Mouse (Mus musculus) ES-E14 (cell line): ENCODE results near the gene Ube4b. TPM values are rescaled to one million over a fixed set of nuclear protein-coding genes. Genes with fewer than 3 reads are reported as not detected.
"Not testable (repeated sequence)": the region's sequence is repeated elsewhere in the genome, so short reads cannot be mapped to it uniquely, and the experiment has no call there.

Source experiments
- DNase-seq: peaks from one replicate; pipeline ENCODE4 v3.0.0-alpha.2; 2013; ENCODE audit warnings: low read depth, low spot score
- H3K27ac ChIP-seq: 2 replicates; pipeline ENCODE4 v1.5.1; 2012; ENCODE audit warnings: low read depth, mild to moderate bottlenecking, low read length, moderate library complexity, mixed read lengths; ENCODE audit not compliant: poor library complexity, insufficient read depth, severe bottlenecking
- H3K36me3 ChIP-seq: 2 replicates; pipeline ENCODE4 v1.6.1; 2012; ENCODE audit warnings: mild to moderate bottlenecking, low read length, moderate library complexity, mixed read lengths; ENCODE audit not compliant: control insufficient read depth, poor library complexity, insufficient read depth, severe bottlenecking
- H3K4me1 ChIP-seq, 2 experiments: fragments of 150-350 bp in 1 of 2; sonication (generic) in 1 of 2; 2 replicates each; pipeline ENCODE4 v1.6.1; 2012; ENCODE audit warnings: low read length in 2 of 2, mild to moderate bottlenecking in 1 of 2, mixed read lengths in 1 of 2; ENCODE audit not compliant: control insufficient read depth in 2 of 2, insufficient read depth in 2 of 2, poor library complexity in 1 of 2
- H3K4me3 ChIP-seq, 2 experiments: fragments of 150-350 bp in 1 of 2; sonication (generic) in 1 of 2; 2 replicates each; pipeline ENCODE4 v1.5.1; 2012; ENCODE audit warnings: low read length in 2 of 2, low read depth in 1 of 2, mild to moderate bottlenecking in 1 of 2, mixed read lengths in 1 of 2; ENCODE audit not compliant: insufficient read depth in 1 of 2, poor library complexity in 1 of 2, severe bottlenecking in 1 of 2
- H3K9ac ChIP-seq: 2 replicates; pipeline ENCODE4 v1.6.1; 2012; ENCODE audit warnings: low read depth, mild to moderate bottlenecking, low read length, mixed read lengths; ENCODE audit not compliant: poor library complexity, insufficient read depth, severe bottlenecking
- H3K9me3 ChIP-seq: fragments of 150-350 bp; sonication (generic); 2 replicates; pipeline ENCODE4 v1.6.1; 2012; ENCODE audit warnings: low read depth, mild to moderate bottlenecking, low read length; ENCODE audit not compliant: control insufficient read depth, insufficient read depth
- CHD2 ChIP-seq: IDR thresholded peaks from 2 replicates; pipeline ENCODE4 v1.6.1; 2014; ENCODE audit warnings: mild to moderate bottlenecking, low read depth, low read length, inconsistent platforms
- HCFC1 ChIP-seq: IDR thresholded peaks from 2 replicates; pipeline ENCODE4 v1.6.1; 2012; ENCODE audit warnings: low read length, inconsistent platforms, borderline replicate concordance; ENCODE audit not compliant: insufficient read depth
- MAFK ChIP-seq: IDR thresholded peaks from 2 replicates; pipeline ENCODE4 v1.6.1; 2014; ENCODE audit warnings: mild to moderate bottlenecking, low read depth, low read length, inconsistent platforms; ENCODE audit not compliant: insufficient read depth
- ZC3H11A ChIP-seq: IDR thresholded peaks from 2 replicates; pipeline ENCODE4 v1.6.1; 2012; ENCODE audit warnings: low read depth, mild to moderate bottlenecking, inconsistent platforms, low read length, borderline replicate concordance
- ZNF384 ChIP-seq: IDR thresholded peaks from 2 replicates; pipeline ENCODE4 v1.6.1; 2012; ENCODE audit warnings: low read depth, low read length, inconsistent platforms
- in situ Hi-C, 2 experiments: fragments of 600-800 bp; cut with MboI; formaldehyde crosslinking; loops; one replicate each; pipeline ENCODE4 v1.15.1; 2025; ENCODE audit warnings: low sequenced_read_pairs in 2 of 2, inconsistent platforms in 1 of 2; ENCODE audit not compliant: unreplicated experiment in 2 of 2
- total RNA-seq: library from RNA; depleted of rRNA; stranded (reverse); fragments of 300-350 nt; gene quantifications from 2 replicates; pipeline ENCODE4 v1.2.3, GENCODE M21; 2012

The Ube4b gene
- total RNA-seq, 1 experiment = 72.4 TPM

DNA sequence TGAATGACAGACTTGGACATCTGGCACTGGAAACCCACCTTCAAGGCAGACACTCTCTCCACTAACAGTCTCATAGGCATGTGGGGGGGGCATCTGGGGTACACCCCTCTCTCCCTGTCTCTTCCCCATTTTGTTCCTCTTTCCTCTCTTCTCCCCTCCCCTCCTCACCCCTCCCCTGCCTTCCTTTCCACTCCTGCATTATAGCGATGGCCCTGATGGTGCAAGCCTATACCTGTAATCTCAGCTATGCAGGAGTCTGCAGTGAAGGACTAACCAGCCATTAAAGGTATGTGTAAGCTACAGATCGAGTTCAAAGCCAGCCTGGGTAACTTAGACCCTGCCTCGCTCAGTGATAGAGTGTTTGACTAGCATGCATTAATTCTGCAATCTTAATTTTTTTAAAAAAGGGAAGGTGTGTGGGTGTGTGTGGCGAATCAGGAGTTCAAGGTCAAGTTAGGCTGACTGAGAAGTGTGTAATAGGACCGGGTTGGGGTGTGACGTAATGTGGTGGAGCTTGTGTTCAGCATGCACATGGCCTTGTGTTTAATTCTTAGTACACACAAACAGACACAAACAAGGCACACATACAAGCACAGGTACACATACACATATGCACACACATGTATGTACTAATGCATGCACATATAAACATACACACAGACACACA lies 35.9 kb upstream of the Ube4b start:
- Histone ChIP-seq H3K27ac (no peak overlapping the region), H3K4me3 (no peak overlapping the region), H3K9me3 (no peaks in the 10 kb centered on the region), H3K36me3 (no peaks in the 10 kb centered on the region), H3K9ac (no peak overlapping the region), H3K4me1 (peaks cover 0 to 8% of the 10 kb centered on the region in 2 experiments; a peak in 2 of 4 replicates)
- in situ Hi-C loops = no loop called here
- DNase-seq = no peak
- no peak for TF ChIP-seq HCFC1
- TF ChIP-seq MAFK = no peak
- no peak for TF ChIP-seq ZC3H11A
- TF ChIP-seq ZNF384 = no peak
- no peak for TF ChIP-seq CHD2

DNA sequence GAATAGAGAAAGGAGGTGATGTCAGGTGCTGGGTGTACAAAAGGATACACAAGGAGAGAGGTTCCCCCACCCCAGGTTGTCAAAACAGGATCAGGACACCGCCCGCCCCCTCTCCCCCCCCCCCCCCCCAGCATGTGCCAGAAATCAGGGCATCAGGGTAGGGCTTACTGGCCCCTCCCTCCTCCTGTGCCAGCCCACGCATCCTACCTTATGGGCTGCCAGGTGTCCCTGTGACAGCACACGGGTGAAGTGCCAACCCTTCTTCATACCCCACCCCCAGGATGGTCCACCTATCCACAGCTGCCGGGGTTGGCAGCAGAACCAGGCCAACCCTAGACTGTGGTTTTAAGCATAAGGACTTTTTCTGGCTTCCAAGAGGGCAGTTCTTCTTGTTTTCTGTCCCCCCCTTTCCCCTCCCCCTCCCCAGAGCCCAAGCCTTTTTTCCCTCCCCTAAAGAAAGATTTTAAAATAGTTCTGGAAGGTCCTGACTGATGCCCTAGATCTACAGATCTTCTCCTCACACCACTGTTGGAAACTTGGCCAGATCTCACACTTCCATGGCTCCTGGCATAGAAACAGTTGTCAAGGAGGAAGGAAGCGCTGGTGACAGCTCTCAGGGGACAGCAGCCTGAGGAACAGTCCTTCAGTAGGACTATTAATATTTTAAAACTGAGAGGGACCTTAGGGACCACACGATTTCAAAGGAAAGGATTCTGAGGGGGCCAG lies 35.2 kb upstream of the Ube4b start:
- H3K36me3 ChIP-seq = no peaks in the 10 kb centered on the region
- DNase-seq = no peak
- no peak overlapping the region for H3K9ac ChIP-seq
- in situ Hi-C loops = no loop called here
- H3K4me1 ChIP-seq = peaks cover 0 to 8% of the 10 kb centered on the region in 2 experiments; a peak in 2 of 4 replicates
- TF ChIP-seq MAFK = no peak
- no peak for TF ChIP-seq ZNF384
- H3K9me3 ChIP-seq = no peaks in the 10 kb centered on the region
- H3K4me3 ChIP-seq = no peak overlapping the region
- H3K27ac ChIP-seq = no peak overlapping the region

DNA sequence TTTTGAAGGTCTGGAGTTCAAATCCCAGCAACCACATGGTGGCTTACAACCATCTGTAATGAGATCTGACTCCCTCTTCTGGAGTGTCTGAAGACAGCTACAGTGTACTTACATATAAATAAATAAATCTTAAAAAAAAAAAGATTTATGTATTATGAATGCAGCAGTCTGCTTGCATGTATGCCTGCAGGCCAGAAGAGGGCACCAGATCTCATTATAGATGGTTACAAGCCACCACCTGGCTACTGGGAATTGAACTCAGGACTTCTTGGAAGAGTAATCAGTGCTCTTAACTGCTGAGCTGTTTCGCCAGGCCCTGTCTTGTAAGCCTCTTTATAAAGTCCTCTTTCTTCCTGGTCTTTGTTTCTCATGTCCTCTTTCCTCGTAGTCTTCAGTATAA lies 33.9 kb upstream of the Ube4b start:
- H3K27ac ChIP-seq, H3K36me3 ChIP-seq, DNase-seq, H3K9me3 ChIP-seq, H3K4me3 ChIP-seq, H3K9ac ChIP-seq, in situ Hi-C loops, H3K4me1 ChIP-seq: not testable (repeated sequence)

DNA sequence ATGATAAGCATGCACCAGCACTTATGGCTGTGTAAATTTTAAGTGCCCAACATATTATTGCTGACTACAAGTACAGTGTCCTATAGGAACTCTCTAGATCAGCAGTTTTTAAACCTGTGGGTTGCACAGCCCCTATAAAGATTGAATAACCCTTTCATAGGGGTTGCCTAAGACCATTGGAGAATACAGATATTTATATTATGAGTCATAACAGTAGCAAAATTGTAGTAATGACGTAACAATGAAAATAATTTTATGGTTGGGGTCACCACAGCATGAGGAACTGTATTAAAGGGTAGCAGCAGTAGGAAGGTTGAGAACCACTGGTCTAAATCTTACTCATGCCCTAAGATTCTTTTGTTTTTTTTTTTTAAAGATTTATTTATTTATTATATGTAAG lies 32.9 kb upstream of the Ube4b start:
- no peak for DNase-seq

DNA sequence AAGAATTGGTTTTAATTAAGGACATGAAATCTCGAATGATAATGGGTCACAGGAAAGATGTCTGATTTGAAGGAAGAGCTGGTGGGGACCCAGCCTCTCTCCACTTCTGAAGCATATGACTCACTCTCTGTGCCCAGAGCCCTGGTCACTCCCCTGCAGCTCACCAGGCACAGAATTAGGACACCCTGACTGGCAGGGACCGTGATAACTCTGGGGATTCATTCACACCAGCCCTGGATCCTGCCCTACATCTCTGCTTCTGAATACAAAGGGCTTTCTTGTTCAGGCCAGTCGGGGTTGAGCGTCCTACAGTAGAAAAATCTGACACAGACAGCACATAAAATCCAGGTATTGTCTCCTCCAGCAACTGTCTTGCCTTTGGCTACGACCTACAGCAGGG lies 32.0 kb upstream of the Ube4b start:
- H3K4me1 ChIP-seq = peaks cover 0 to 8% of the 10 kb centered on the region in 2 experiments; a peak in 2 of 4 replicates
- H3K9me3 ChIP-seq = no peaks in the 10 kb centered on the region
- no peak overlapping the region for H3K27ac ChIP-seq
- no peak overlapping the region for H3K4me3 ChIP-seq
- H3K9ac ChIP-seq = no peak overlapping the region
- TF ChIP-seq ZNF384 = no peak
- TF ChIP-seq CHD2 = no peak
- TF ChIP-seq ZC3H11A = no peak
- no peak for TF ChIP-seq HCFC1
- TF ChIP-seq MAFK = no peak
- in situ Hi-C loops = no loop called here
- DNase-seq = no peak
- no peaks in the 10 kb centered on the region for H3K36me3 ChIP-seq

More for the DNA sequence above, 32.9 kb upstream of the Ube4b start:
- no peaks in the 10 kb centered on the region for H3K36me3 ChIP-seq
- in situ Hi-C loops = no loop called here
- no peak overlapping the region for H3K4me3 ChIP-seq
- no peak overlapping the region for H3K27ac ChIP-seq
- H3K9me3 ChIP-seq = no peaks in the 10 kb centered on the region
- no peak for TF ChIP-seq CHD2
- TF ChIP-seq MAFK = no peak
- TF ChIP-seq ZNF384 = no peak
- TF ChIP-seq ZC3H11A = no peak
- no peak overlapping the region for H3K9ac ChIP-seq
- H3K4me1 ChIP-seq = peaks cover 0 to 5% of the 10 kb centered on the region in 2 experiments; a peak in 2 of 4 replicates
